7 mouse cellular contexts compared by ENCODE assay signal in genomic region chr8:122830349-122831061, GRCm38 (mm10). TPM values are rescaled to one million over a fixed set of nuclear protein-coding genes. Genes with fewer than 3 reads are reported as not detected.
A peak's percentile ranks its signal among the peaks of the same experiment; 100 is the strongest.
DNase-seq lines count a peak whose midpoint lies in the region; ATAC-seq lines count a peak whose summit lies in the region.

No protein-coding gene starts in this region.

- WGBS in limb, embryonic 10.5 days = 46% methylated on average over 8 of the region's 8 CpGs
- 41% methylated on average over 8 of the region's 8 CpGs for WGBS in midbrain, embryonic 14.5 days

- no peak overlapping the region for H3K9ac ChIP-seq in midbrain, embryonic 14.5 days (replicated peaks; ENCODE audit: low read length)

- H3K27ac ChIP-seq in limb, embryonic 10.5 days = no peak overlapping the region
- no peak overlapping the region for H3K27ac ChIP-seq in midbrain, embryonic 14.5 days (replicated peaks; ENCODE audit: low read depth, low read length)

- ATAC-seq in midbrain, embryonic 14.5 days (ENCODE audit: low FRiP score, low TSS enrichment) = peak; percentile 76; the same call in 1 of the 2 replicates

- peaks cover 21% of the 10 kb centered on the region for H3K4me1 ChIP-seq in limb, embryonic 10.5 days
- 0 out of 2 replicates have a peak, but pooled peaks cover 8% of the 10 kb centered on the region for H3K4me1 ChIP-seq in midbrain, embryonic 14.5 days (ENCODE audit: control insufficient read depth, insufficient read depth, low read length)

- 0 out of 2 replicates have a peak, but pooled peaks cover 5% of the 10 kb centered on the region for H3K27me3 ChIP-seq in limb, embryonic 10.5 days (ENCODE audit: low read depth, poor library complexity, severe bottlenecking)
- no peaks in the 10 kb centered on the region for H3K27me3 ChIP-seq in midbrain, embryonic 14.5 days (ENCODE audit: control insufficient read depth, insufficient read depth, low read length)

- no peaks in the 10 kb centered on the region for H3K9me3 ChIP-seq in limb, embryonic 10.5 days (replicated peaks)
- no peaks in the 10 kb centered on the region for H3K9me3 ChIP-seq in midbrain, embryonic 14.5 days (ENCODE audit: control insufficient read depth, low read length)

- H3K4me2 ChIP-seq in midbrain, embryonic 14.5 days (ENCODE audit: low read length) = no peak overlapping the region

- H3K36me3 ChIP-seq in limb, embryonic 10.5 days = no peaks in the 10 kb centered on the region
- no peaks in the 10 kb centered on the region for H3K36me3 ChIP-seq in midbrain, embryonic 14.5 days (ENCODE audit: control insufficient read depth, insufficient read depth, low read length)

- DNase-seq in adrenal gland, adult 18-20 months (ENCODE audit: low spot score in 2 of 2) = peak; percentile 92 to 96
- peak; percentile 85 for DNase-seq in embryo, embryonic 11 days
- DNase-seq in gastrocnemius, postnatal 4 days (ENCODE audit: low spot score in 2 of 2) = peak; percentile 87 to 88
- DNase-seq in kidney, adult 18-20 months = peak; percentile 94
- peak; percentile 91 for DNase-seq in limb, embryonic 10.5 days (ENCODE audit: low spot score)
- DNase-seq in midbrain, embryonic 14.5 days = peak; percentile 94
- peak; percentile 82 to 97 for DNase-seq in spleen, adult 18-20 months

- H3K4me3 ChIP-seq in limb, embryonic 10.5 days = no peak overlapping the region
- no peak overlapping the region for H3K4me3 ChIP-seq in midbrain, embryonic 14.5 days (replicated peaks; ENCODE audit: low read depth, low read length)

RNA-seq across cellular contexts. Expression of gene Cdh15, which starts 17.3 kb away (rescaled TPM):
- total RNA-seq in adrenal gland, adult 18-20 months (2021) = under 1 TPM; 0.22 to 0.99 TPM
- 10 to 100 TPM; 54.8 to 65.3 TPM for total RNA-seq in gastrocnemius, postnatal 4 days (2021)
- 1.8 and 6.3 TPM in 2 replicates for polyA plus RNA-seq in limb, embryonic 10.5 days (2016; fragmentation: Nextera tagmentation; extraction: Ambion mirVana)
- 1.5 and 2.6 TPM in 2 replicates for polyA plus RNA-seq in midbrain, embryonic 14.5 days (2014; fragmentation: Nextera tagmentation; extraction: Ambion mirVana)

RNA-seq across cellular contexts. Expression of gene Acsf3, which starts 55.2 kb away (rescaled TPM):
- 10 to 100 TPM; 42.0 to 76.0 TPM for total RNA-seq in adrenal gland, adult 18-20 months (2021)
- 10 to 100 TPM; 15.4 to 18.8 TPM for total RNA-seq in gastrocnemius, postnatal 4 days (2021)
- 18.6 and 19.2 TPM in 2 replicates for polyA plus RNA-seq in limb, embryonic 10.5 days (2016; fragmentation: Nextera tagmentation; extraction: Ambion mirVana)
- polyA plus RNA-seq in midbrain, embryonic 14.5 days (2014; fragmentation: Nextera tagmentation; extraction: Ambion mirVana) = 16.3 and 16.8 TPM in 2 replicates

Comparison
In these comparisons a context has a peak if more than half of its experiments do, and no peak if none do; other contexts are left out.
1. RNA of gene Cdh15, which starts 17.3 kb away (total RNA-seq): 54.8 to 65.3 TPM in gastrocnemius, postnatal 4 days; 0.22 to 0.99 TPM in adrenal gland, adult 18-20 months; every median in the first group is over 10 times any median in the second.
2. Peak in every context shown above with its lines, with median percentiles within 50 percentile points of each other: DNase-seq.